Mouse (Mus musculus) spleen, postnatal 14 days (tissue): ENCODE results near the gene Reg4.

Source experiments
- DNase-seq, 2 experiments: peaks; one replicate each; pipeline ENCODE4 v3.0.0; 2021 to 2022; ENCODE audit warnings: low spot score in 2 of 2

The Reg4 gene

DNA sequence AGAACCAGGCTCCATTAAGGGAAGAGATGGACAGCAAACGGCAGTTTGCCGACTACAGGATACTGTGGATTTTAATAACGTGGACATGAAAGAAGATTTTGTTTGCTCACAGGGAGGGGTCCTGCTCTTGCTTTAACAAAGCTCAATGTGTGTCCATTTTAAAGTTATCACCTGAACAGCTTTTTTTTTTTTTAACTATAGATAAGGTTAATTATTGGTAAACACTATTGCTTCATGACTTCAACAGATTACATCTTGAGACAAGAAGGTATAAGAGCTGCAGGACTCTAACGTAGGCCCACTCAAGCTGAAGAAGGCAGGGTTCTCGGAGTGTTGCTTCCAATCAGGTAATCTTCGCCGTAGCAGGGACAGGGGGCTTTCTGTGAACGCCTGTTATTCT, at the start of gene Reg4:
Reg4 (plus strand) TSS at position 301 of the 400 bp plus-strand sequence.
- no peak for DNase-seq

DNA sequence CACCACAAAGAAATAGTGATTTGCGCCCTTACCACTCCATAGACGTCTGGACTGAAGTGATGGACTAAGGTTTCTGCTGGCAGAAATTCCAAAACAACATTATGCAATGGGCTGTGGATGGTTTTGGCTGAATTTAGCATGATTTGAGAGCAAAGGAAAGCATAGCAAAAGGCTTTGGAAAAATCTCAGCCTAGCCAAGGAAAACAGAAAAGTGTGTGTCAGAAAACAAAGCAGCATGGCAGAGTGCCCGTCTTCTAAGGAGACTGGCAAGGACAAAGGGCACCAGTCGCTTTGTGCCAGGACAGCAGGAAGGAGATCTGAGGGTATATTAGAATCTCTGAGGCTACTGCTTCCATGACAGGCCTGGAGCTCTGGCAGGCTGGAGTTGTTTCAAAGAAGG, 43.6 kb upstream of the Reg4 start:
- no peak for DNase-seq

DNA sequence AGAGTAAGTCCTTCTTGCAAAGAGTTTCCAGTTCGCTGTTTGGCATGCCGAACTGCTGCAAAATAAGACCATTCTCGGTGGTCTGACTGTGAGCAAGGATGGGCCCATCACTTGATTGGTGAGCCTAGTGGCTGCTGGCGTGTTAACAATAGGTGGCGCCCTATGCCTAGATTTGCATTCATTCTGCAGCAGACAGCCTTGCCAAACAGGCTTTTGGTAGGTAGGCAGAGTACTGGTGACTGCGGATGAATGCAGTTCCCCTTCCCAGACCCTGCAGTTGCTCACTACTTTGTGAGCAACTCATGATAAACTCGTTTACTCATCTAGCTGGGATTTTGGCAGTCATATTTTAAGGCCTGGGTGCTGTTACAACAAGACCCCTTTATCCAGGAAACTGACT, 41.2 kb upstream of the Reg4 start:
- no peak for DNase-seq

DNA sequence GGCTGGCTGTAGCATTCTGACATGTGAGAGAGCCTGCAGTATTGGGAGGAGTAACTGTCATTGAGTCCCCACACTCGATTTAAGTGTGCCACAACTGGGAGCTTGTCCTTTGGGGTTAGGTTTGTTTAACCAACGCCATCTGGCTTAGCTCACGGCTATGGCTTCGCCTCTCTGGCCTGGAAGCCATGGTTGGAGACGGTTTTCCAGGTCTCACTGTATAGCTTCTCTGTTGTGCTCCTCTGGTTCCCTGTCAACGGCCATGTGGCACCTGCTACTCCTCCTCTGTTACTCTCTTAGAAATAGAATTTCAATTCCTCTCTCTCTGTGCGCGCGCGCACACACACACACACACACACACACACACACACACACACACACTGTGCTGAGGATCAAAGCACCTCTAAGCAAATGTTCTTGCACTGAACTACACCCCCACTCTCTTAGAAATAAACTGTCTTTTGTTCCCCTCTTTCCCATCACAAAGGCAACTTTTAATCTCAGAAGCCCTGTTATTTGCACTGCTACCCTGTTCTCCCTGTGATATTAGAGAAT, 36.7 kb upstream of the Reg4 start:
- DNase-seq: no peak

DNA sequence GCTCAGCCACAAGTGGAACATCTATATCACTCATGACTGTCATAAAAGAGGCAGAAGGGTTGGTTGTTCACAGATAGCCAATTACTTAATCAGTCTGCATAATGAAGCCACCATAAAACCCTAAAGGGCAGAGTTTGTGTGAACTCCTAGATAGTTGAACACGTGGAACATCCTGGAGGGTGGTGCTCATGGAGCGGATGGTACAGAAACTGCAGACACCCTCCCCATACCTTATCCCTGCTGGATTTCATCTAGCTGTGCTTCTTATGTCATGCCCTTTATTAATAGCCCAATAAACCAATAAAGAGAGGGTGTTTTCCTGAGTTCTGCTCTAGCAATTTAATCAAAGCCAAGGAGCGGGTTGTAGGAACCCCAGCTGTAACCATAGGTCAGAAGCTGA, 34.2 kb upstream of the Reg4 start:
- DNase-seq: no peak

DNA sequence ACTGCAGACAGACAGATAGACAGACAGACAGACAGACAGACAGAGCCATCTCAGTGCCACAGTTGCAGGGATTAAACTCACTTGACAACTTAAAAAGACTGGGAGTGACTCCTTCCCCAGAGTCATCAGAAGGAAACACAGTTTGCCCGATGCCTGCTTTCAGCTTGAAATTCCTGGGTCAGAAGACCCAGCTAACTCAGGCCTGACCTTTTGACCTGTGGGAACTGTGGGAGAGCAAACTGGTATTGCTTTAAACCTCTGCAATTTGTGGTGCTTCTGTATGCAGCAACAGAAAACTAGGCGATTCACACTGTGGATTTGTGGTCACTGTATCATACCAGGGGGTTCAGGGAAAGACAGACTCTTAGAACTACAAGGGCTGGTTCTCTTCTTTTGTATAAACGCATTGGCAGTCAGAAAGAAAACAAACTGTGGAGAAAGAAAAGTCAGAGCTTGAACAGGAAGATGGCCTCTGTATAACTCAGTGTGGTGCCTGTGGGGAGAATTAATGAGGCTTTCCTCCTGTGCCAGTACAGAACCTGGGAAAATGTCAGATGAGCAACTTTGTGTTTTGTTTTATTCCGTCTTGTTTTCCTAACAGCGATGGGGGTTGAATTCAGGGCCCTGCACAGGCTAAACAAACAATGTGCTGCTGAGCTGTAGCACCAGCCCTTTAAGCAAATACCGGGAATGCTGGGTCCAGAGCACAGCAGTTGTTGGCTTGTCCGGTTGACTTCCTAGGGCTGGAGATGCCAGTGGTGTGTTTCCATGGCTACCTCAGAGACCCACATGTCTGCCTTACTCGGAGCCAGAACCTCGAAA, 24.0 kb upstream of the Reg4 start:
- no peak for DNase-seq

DNA sequence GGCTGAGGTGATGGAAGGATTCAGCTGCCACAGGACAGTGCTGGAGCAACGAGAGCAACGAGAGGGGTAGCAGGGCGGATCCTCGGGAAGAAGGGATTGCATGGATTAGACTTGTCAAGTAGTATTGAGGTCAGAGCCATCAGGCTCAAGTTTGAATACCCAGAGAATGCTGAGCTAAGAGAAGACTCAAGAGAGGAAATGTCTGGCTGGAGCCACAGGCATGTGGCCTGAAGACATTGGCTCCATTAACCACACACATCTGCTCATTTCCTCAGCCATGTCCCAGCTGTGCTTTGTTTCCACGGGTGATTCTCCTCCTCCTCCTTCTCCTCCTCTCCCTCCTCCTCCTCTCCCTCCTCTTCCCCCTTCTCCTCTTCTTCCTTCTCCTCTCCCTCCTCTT, 22.2 kb upstream of the Reg4 start:
- DNase-seq: no peak

DNA sequence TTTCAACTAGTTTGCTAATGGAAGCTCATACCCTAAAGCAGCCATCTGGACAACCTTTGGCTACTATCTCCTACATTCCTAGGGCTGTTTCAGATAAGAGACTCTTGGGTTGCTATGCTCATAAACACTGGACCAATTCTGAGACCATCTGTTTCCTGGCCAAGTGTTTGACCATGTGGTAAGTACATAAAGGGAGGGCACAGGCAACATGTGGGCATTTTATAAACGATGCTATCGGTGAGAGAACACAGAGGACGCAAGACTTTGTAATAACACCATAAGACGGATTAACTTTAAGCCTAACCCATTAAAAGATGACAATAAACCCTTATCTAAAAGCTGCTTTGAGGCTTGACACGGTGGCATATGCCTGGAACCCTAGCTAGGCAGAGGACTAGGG, 18.7 kb upstream of the Reg4 start:
- DNase-seq: no peak

DNA sequence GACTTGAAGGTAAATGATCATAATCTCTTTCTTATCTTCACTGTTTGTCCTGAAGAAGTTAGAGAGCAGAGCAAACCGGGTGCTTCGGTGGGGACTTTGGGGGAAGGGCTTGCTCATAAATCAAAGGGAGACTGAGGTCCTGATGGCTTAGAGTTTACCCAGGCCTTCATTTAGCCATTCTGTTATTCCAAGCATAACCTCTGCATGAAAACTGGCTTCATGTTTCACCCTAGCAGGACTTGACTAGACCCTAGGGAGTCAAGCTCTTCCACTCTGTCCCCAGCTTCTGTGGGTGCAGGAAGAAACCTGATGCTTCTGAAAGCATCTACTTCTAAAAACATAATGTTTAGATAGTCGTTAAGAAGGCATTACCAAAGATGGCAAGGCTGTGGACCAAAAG, 15.0 kb upstream of the Reg4 start:
- DNase-seq: no peak

DNA sequence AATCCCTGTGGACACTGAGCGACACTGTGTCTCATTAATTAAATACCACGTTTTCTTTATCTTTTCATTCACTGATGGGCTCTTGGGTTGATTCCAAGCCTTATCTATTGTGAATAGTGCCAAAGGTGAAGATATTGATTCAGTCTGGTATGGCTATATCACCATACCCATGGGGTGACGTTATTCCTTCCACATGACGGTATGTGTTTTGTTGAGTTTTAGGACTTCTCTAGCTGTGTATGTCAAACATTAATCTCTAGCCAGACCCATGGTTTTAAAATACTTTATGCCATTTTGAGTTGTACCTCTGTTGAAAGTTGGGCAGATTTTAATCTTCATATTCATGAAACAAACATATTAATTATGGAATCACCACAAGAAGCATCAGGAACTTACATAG, 12.8 kb upstream of the Reg4 start:
- no peak for DNase-seq

DNA sequence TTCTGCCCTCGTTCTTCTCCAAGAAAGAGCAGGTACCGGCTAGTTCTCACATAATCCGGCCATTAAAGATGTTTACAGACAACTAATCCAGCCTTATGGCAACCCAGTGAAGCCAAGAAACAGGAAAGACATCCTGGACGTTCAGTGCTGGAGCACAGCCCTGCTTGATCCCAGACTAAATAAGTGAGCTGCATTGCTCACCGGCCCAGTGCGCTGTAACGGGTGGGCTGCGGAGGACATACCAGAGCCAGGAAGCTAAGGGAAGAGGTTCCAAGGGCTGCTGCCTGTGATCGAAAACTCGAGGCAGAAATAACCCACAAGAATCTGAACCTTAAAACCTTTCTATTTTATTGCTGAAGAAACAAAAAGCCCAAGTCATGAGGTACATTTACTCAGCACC, 11.1 kb upstream of the Reg4 start:
- no peak for DNase-seq

DNA sequence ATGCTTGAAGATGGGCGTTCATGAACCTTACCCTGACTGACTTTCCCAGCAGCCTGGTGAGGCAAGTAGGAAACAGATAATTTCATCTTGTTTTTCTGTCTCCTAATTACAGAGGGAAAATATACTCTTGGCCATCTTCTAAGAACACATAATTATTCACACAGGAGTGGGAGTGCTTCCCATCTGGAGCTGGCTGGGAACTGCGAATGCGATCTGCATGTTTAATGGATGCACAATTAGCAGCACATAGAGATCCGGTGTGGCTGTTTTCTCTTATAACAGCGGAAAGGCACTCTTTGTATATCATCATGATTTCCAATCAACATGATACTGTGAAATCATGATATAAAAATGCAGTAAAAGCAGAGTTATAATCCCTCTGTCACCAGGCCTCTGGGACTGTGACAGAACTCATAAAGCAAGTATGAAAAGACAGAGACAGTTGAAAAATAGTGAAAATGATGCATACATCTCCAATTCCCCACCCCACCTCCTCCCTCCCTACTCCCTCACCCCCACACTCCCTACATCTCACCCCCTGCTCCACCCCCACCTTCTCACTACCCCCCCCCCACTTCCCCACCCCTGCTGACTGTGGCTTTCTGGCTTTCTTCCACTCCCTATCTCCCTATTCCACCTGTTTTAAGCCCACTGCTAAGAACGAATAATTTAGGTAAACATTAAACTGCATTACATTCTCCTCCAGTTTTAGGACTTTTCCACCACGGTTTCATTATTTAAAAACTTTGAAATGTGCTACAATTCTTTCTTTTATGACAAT, 10.5 kb upstream of the Reg4 start:
- no peak for DNase-seq

DNA sequence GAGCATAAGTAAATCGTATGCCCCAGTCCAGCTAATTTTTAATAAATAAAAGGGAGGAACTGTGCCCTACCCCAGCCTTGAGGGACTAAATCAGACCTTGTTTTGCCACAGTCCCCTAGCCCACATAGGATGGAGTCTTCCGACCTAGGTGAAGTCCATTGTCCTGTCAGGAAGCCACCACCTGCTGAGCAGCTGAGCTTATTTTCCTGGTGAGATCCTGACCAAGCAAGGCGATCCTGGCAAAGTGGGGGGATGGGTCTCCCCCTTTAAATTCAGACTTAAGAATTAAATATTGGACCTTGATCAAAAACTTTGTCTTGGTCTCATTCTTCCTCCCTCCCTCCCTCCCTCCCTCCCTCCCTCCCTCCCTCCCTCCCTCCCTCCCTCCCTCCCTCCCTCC, 5.7 kb upstream of the Reg4 start:
- no peak for DNase-seq

DNA sequence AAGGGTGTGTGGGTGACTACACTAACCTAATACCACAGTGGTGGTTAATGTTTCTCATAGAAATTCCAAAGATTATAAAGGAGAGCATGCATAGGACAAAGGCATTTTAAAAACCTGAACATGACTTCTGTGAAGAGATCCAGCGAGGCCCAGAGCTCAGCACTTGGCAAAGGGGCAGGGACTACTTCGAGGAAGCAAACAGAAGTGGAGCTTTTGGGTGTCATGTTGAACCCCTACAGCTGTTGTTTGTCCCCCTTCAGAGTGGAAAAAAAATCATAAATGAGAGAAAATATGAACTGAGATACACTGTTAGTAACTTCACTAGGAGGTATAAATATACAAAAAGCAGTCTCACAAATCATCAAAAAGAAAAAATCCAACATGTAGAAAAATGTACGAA, 1.3 kb downstream of the Reg4 start:
- no peak for DNase-seq

DNA sequence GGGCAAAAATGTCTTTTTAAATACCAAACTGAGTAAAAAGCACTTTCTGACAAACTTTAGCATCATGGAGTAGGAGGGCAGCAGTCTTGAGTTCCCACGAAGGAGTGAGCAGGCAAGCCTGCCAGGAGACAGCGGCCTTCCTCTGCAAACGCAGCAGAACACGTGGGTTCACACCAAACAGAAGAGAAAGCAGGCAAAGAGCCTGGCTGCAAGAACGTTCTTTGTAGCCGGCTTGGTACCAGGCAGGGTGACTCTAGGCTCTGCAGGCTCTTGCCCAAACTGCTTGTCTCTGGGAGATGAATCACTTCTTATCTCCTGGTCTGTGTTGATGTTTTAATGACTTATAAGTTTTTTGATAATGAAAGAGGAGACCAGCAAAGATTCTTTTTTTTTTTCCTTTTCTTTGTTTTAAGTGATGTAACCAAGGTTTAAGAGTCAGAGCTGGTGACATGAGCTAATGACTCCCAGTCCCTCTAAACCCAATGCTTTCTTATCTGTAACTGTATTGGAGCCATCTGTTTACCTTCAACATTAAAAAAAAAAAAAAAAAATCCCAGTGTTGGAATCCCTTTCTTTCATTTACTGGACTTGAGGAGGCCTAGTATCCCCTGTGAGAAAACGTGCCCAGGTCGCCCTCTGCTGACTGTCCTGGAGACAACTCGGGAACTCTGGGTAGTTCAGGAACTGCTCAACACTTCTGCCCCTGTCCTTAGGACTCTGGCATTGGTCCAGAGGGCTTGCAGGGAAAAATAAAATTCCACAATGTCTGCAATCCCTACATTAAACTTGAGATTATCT, 2.0 kb downstream of the Reg4 start:
- peak in 1 of 2 experiments; percentile 16 for DNase-seq

DNA sequence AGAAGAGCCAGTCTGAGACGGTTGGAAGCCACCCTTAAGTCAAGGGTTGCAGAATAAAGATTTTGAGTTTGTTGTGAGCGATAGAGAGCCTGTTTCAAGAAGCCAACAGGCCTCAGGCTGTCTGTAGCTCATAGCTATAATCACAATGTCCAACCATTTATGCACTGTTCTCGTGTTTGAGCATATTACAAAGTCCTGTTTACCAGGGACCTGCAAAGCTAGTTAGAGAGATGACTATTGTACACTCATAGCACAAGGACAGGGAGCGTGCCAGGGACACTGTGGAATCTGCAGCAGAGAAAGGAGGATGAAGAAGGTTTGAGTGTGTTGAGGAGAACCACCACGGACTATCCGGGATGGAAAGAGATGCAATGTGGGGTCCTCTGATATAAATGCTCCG, 3.0 kb downstream of the Reg4 start:
- DNase-seq: no peak

DNA sequence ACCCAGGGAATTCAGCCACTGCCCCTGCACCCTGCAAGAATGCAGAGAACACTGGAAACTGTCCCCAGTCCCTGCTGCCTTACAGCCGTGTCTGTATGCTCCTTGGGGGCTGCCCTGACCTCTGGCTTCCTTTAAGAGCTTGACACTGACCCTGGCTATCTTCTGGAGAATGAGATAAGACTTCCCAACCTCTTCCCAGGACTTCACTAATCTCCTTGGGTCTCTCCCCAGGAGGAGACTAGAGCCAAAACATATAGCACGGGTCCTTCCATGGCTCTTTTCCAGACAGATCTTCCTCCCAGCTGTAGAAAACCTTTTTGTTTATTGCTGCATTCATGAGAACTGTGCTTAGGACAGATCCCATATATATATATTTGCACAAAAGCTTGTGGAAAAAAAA, 3.8 kb downstream of the Reg4 start:
- no peak for DNase-seq

DNA sequence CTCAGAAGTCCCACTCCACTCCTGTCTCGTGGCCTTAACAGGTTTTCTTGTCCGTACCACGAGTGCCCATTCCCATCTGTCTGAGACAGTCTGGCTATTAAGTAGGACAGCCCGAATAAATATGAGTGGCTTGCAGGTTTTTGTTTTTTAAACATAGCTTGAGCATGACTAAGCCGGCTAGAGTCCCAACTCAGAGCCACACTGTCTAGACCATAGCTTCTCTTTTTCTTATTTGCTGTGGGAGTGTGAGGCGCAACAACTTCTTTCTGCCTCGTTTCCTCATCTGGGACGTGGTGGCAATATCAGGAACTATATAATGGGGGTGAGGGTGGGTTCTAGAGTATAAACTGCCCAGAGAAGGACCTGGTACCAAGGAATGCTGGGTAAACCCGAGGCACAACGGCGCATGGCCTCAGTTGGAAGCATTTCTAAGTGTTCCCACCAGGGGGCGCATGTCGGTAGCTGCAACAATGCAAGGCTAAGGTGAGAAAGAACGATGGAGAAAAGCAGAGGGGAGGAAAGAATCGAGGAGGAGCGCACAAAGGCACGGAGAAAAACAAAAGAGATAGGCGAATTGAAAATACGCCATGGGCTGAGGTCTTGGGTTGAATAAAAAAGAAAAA, 5.1 kb downstream of the Reg4 start:
- DNase-seq: peak; percentile 30 to 65

DNA sequence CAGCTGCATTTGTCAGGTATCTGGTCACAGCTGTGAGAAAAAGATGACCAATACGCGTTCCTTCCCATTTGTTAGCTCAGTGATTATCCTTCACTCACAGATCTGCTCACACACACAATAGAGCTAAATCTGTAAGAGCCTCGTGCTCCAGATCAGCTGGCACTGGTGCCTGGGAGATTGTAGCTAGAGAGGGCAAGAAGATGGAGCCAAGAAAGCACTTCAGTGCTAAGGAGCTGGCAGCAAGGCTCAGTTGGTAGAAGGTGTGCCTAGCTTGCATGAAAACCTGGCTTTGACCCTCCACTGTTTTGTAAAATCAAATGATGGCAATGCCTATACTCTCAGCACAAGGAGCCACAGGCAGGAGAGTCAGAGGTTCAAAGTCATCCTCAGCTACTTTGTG, 5.8 kb downstream of the Reg4 start:
- no peak for DNase-seq

DNA sequence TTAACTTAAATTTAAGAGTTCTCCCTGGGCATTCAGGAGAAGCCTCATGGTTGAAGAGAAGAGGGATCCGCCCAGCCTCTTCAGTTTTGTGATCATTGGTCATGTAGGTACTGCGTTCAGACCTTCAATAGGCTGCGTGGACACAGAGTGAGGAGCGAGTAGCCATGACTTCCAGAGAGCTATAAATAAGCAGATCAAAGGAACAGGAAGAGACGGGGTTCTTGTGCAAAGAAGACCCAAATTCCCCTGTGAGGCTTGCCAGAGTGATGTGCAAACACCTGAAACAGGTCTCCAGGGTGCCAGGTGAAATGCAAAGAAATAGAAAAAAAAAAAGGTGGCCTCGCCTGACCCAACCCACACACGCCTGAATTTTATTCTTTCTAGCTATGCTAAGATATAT, 8.0 kb downstream of the Reg4 start:
- DNase-seq: no peak

DNA sequence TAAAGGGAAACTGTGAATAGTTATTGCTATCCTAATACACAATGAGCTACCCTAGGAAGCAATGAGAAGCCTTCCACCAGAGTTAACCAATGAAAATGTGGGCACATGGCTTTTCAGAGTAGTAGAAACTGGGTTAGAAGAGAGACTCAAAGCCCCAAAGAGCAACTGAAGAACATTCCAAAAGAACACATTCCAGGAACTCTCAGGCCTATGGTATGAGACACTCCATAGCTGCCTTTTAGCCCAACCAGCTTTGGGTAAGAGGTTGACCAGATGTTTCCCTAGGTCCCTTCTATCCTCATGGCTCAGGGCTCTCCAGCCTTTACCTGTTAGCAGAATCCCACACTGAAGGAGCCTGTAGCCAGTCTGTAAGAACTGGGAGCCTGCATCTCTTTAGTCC, 11.5 kb downstream of the Reg4 start:
- no peak for DNase-seq

DNA sequence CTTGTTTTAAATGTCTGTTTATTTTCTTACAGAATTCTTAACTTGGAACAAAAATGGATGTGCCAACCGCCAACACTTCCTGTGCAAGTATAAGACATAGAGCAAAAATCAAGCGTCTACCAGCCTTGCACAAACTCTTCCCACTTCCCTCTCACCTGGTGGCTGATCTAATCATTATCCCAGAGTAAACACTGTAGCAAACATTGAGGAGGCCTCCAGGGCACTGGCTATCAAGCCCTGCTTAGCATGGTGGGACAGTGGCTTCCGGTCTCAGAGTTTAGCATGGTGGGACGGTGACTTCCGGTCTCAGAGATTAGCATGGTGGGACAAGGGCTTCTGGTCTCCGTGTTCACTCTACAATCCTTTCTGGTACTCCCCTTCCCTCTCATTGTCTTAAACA, 14.3 kb downstream of the Reg4 start:
- no peak for DNase-seq
